Mouse (Mus musculus): ENCODE results near the gene Olfm2.
"Not testable (repeated sequence)": the region's sequence is repeated elsewhere in the genome, so short reads cannot be mapped to it uniquely, and the experiment has no call there.

Gene Olfm2

DNA sequence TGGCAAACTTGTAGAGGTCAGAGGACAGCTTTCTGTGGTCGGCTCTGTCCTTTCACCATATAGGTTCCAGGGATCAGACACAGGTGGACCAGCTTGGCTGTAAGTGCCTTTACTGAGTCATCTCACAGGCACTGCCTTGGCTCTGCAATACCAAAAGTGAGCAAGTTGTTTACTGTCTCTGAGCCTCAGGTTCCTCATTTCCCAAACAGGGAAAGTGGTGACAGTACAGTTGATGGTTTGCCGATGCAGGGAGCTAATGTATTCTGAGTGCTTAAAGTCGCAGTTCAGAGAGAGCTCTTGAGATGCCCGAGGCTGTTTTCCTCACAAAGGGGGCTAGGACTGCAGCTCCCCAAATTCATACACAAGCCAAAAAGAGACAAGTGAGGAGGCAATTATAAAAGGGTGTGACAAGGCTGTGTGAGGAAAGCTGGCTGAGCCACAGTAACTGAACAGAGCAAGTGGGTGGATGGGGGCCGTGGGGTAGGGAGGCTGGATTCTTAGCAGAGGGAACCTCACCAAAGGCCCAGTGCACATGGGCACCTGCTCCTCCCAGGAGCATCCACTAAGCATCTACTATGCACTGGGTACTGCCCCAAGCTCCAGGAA, 49.9 kb downstream of the Olfm2 start:
- no peak for DNase-seq (ENCODE audit: low spot score)

- DNase-seq (ENCODE audit: low spot score), result no peak
These were observed 51.4 kb downstream of the Olfm2 start for GRCm38 (mm10) chr9:20694721-20695235.

- DNase-seq (ENCODE audit: low spot score), result no peak
These were observed 53.3 kb downstream of the Olfm2 start for GRCm38 (mm10) chr9:20692863-20693262.

GRCm38 (mm10) chr9:20690449-20690848, 55.7 kb downstream of the Olfm2 start:
- DNase-seq (ENCODE audit: low spot score), result not testable (repeated sequence)

GRCm38 (mm10) chr9:20689913-20690312, 56.2 kb downstream of the Olfm2 start:
- DNase-seq (ENCODE audit: low spot score), result no peak

DNA sequence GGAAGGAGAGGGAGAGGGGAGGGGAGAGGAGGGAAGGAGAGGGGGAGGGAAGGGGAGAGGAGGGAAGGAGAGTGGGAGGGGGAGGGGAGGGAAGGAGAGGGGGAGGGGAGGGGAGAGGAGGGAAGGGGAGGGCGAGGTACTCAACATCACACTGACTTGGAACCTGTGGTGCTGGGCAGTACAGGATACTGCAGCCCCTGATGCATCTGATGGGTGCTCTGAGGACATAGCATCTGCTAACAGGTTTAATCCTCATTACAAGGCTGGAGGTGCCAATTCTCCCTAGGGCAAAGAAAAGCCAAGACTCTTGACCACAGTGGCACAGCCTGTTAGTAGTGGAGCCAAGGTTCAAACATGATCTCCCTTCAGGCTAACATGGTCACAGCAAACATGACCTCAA, 56.7 kb downstream of the Olfm2 start:
- no peak for DNase-seq (ENCODE audit: low spot score)

- no peak for DNase-seq (ENCODE audit: low spot score)
These were observed 60.9 kb downstream of the Olfm2 start for GRCm38 (mm10) chr9:20685081-20685861.

DNA sequence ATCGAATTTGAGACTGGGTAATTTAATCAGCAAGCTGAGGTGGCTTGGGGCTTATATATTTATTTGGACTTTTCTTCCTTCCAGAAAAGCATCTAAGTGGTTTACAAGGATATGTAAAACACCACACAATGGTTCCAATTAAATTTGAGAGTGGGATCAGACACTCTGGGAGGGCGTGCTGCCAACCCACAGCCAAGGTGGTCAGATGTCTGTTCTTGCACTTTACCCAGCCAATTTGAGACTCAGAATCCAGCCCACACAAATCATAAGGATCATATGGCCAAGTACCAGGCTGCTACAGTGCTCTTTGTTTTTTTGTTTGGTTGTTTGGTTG, 63.8 kb downstream of the Olfm2 start:
- DNase-seq (ENCODE audit: low spot score), result no peak

GRCm38 (mm10) chr9:20681546-20682388, 64.4 kb downstream of the Olfm2 start:
- DNase-seq (ENCODE audit: low spot score), result no peak

DNA sequence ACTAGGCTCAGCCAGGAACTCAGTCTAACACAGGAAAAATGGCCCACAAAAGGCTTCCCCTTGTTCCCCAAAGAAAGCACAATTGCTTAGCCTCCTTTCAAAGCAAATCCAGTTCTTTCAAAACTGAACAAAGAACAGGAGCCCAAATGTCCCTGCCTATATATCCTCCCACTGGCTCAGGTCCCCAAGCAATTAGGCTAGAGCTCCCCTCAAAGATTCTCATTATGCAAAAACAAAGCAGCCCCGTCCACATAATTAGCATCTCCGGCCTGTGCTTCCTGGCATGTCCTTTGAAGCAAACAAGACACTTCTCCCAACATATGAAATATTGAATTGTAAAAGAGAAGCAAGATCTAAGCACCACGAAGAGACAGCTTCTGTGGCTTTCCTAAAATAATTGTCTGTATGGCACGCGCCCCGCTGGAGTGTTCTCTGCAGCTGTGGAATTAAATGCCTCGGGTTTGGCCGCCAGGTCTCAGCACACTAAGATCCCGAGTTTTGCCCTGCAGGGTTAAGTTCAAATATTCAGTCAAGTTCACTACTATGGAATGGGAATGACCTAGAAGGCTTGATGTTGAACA, 65.7 kb downstream of the Olfm2 start:
- no peak for DNase-seq (ENCODE audit: low spot score)

DNA sequence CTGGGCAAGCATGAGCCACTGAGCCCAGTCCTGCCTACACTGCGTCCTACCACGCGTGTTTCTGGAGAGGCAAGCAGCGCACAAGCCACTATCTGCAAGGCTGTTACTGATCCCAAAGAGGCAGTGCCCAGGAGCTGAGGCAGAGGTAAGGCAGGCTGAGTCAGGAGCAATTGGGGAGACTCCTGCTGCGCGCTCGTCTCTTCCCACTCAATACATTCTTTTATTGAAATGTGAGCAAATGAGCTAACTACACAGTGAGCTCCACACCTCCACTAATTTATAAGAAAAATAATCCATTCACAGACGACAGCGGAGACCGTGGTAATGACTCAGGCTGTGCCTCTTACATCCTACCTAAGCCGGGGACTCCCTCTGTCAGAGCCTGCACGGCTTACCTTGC, 68.3 kb downstream of the Olfm2 start:
- no peak for DNase-seq (ENCODE audit: low spot score)

GRCm38 (mm10) chr9:20672047-20672446, 74.1 kb downstream of the Olfm2 start:
- no peak for DNase-seq (ENCODE audit: low spot score)

GRCm38 (mm10) chr9:20668065-20668464, 78.1 kb downstream of the Olfm2 start:
- no peak for DNase-seq (ENCODE audit: low spot score)

- no peak for DNase-seq (ENCODE audit: low spot score)
These were observed 79.6 kb downstream of the Olfm2 start for GRCm38 (mm10) chr9:20666510-20667034.

DNA sequence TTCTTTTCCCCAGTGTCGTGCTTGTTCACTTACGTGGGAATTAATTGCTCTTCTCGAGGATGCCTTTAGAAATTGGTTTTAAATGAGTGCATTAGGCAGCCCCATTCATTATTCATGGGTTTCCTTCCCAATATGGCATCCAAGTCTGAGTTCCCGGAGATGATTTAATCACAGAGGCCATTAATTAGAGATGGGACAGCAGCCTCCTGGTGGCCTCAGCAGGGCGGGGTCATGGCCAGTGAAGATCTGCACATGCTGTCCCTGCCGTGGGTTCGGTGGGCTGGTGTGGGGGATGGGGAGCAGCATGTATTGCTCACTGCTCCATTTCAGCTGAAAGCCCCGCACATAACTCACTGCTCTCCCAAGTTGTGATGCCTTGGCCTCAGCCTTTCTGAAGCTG, 80.2 kb downstream of the Olfm2 start:
- no peak for DNase-seq (ENCODE audit: low spot score)

DNA sequence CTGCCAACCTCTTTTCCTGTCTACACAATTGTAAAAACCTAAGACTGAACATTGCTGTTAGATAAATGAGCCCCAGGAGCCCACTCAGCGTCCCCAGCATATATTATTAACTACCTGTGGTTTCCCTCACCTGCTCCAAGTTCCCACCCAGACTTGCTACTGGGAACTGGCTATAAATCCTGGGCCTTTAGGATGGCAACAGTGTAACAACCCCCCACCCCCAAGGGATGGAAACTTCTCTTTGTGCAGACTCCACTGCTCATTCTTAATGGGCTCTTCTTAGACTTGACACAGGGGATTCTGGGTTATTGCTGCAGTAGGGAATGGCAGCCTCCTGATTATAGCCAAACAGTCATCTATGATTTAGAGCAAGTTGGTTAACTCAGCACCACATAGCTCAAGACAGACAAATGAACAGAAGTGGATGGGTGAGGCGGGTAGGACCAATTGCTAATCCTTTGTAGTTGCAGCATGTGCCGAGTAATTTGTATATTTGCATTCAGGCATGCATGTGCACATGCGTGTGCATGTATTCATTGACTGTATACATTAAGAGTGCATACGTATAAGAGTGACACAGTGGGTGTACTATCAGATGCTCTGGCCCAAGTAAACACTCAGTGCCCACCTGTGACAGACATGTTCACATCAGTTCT, 81.0 kb downstream of the Olfm2 start:
- DNase-seq (ENCODE audit: low spot score), result no peak

GRCm38 (mm10) chr9:20664366-20664765, 81.8 kb downstream of the Olfm2 start:
- no peak for DNase-seq (ENCODE audit: low spot score)

- DNase-seq (ENCODE audit: low spot score), result no peak
These were observed 82.2 kb downstream of the Olfm2 start for GRCm38 (mm10) chr9:20663956-20664355.

DNA sequence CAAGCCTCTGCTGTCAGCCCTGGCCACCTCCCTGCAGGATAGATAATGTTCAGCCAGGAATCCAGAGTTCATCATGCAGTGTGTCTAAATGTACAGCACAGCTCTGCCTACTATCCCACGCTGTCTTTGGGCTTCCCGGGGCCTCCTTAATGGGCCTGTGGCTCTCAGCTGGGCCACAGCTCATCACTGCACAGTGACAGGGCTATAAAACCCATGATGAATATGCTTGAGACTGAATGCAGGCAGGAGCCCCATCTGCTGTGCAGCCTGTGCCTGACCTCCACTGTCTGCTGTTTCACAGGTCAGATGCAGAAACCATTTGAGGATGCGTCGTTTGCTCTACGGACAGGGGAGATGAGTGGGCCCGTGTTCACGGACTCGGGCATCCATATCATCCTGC, 83.3 kb downstream of the Olfm2 start:
- no peak for DNase-seq (ENCODE audit: low spot score)

GRCm38 (mm10) chr9:20662325-20662724, 83.8 kb downstream of the Olfm2 start:
- no peak for DNase-seq (ENCODE audit: low spot score)

DNA sequence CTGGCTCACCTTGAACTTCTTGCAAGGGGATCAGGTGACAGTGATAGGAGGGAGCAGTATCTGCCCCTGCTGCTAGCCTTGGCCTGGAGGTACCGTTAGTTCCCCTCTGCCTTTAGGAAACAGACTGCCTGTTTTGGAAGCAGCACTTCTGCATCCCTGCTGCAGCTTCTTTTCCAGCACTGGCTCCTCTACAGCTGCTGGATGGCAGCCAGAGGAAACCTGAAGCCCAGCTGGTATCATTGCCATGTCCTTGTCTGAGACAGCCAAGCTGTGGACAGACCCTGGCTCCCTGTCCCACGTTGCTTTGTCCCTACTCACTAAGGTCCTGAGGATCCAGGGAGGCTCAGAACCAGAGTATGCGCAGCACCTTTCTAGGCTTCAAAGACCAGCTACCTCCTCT, 88.6 kb downstream of the Olfm2 start:
- DNase-seq (ENCODE audit: low spot score), result no peak

- DNase-seq (ENCODE audit: low spot score), result no peak
These were observed 92.3 kb downstream of the Olfm2 start for GRCm38 (mm10) chr9:20653859-20654258.
